Mouse (Mus musculus): Measurements from ENCODE around the gene Igsf3.

- no peak for TF ChIP-seq RAD21 (IDR thresholded peaks at IDR 0.05; ENCODE audit: low read depth, low read length)
- TF ChIP-seq CTCF (conservative IDR thresholded peaks at IDR 0.05 in 1 of 2, IDR thresholded peaks at IDR 0.05 in 1 of 2; ENCODE audit: low read depth in 2 of 2, low read length in 2 of 2), result no peak
- TF ChIP-seq USF2 (conservative IDR thresholded peaks at IDR 0.05; ENCODE audit: low read depth, low read length), result no peak
- no peak for TF ChIP-seq RCOR1 (conservative IDR thresholded peaks at IDR 0.05; ENCODE audit: low read depth, low read length)
- TF ChIP-seq POLR2A (IDR thresholded peaks at IDR 0.05; ENCODE audit: low read depth, low read length), result no peak
These were observed 32.6 kb upstream of the Igsf3 start for GRCm38 (mm10) chr3:101344246-101344645.
